Mouse (Mus musculus) Patski (cell line): ENCODE results near the gene Dscam. TPM values are rescaled to one million over a fixed set of nuclear protein-coding genes. Genes with fewer than 3 reads are reported as not detected.

Experiments used
- ATAC-seq: fragments of 100-300 bp; one replicate; pipeline ENCODE4 v1.8.0; 2021
- CTCF ChIA-PET: fragments of 350-600 bp; sonication (Branson Sonifier 250); formaldehyde crosslinking; loops from one replicate; lab custom pipeline; 2022; ENCODE audit warnings: inconsistent platforms; lab: Charles Lee
- POLR2A ChIA-PET: fragments of 350-600 bp; sonication (Branson Sonifier 250); formaldehyde crosslinking; loops from one replicate; lab custom pipeline; 2022; ENCODE audit warnings: antibody characterized with exemption, inconsistent platforms; lab: Charles Lee
- DNase-seq: peaks from one replicate; pipeline ENCODE4 v3.0.0-alpha.2; 2011; ENCODE audit warnings: low read depth, low spot score
- H3K27me3 ChIP-seq: fragments of 371-371 bp; one replicate; pipeline ENCODE4 v1.5.1; 2021
- CTCF ChIP-seq: fragments of 100-300 bp; IDR thresholded peaks from one replicate; pipeline ENCODE4 v1.5.1; 2021
- in situ Hi-C: fragments of 300-500 bp; cut with MboI; formaldehyde crosslinking; loops from 3 replicates; pipeline ENCODE4 v1.11.1; 2018; ENCODE audit warnings: low pct_unique_long_range_greater_than_20kb, mixed read lengths
- polyA plus RNA-seq: library from polyadenylated mRNA; unstranded; gene quantifications from one replicate; pipeline ENCODE4 v1.2.3, GENCODE M21; 2021

Dscam gene
- polyA plus RNA-seq, 1 experiment from 2014 or later, result 0.03 TPM

GRCm38 (mm10) chr16:97073847-97074246 is 96.7 kb downstream of the Dscam start:
- no peak for ATAC-seq
- DNase-seq, result no peak
- no peak for TF ChIP-seq CTCF
- CTCF ChIA-PET, result interaction anchor here (0.7 kb wide), 1 partner anchor 91 kb away, joined by 3 read pairs; no protein-coding TSS in a partner anchor
- in situ Hi-C loops, result no loop called here
- H3K27me3 ChIP-seq, result no peaks in the 10 kb centered on the region
- POLR2A ChIA-PET, result no interaction called here

DNA sequence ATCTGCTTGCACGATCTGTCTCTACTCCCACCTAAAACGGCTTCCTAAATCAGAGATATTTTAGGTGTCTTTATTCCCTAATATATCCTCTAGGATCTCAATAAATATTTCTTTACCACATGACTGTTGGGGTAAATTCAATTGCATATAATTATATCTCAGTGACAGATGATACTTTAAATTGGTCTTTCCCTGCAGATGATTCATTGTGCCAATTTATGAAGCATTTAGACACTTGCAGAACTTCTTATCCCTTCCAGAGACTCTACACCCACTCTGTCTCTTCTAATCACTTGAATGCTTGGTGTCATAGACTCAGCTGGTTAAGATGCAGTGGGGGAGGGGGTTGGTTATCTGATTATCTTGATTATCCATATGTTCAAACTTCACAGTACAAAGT is 97.9 kb downstream of the Dscam start:
- no peak for ATAC-seq
- DNase-seq, result no peak
- in situ Hi-C loops, result no loop called here
- CTCF ChIA-PET, result no interaction called here
- H3K27me3 ChIP-seq, result no peaks in the 10 kb centered on the region
- POLR2A ChIA-PET, result no interaction called here
- no peak for TF ChIP-seq CTCF

DNA sequence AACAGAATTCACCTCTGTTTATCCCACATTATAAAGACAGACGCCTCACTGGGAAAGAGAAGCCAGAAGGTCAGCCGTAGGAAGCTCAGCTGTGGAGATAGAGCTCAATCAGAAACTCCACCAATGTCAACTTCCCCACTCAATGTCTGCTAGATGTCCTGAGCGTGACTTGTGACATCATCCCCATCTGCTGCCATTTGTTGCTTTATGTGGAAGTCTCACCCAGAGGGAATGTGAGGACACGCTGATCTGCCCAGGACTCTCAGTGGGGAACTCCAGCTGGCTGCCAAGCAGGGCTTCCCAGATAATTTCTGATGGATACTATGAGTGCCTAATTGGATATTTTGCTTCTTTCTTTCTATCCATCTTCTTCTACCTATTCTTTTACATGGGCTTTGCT is 103.7 kb downstream of the Dscam start:
- H3K27me3 ChIP-seq, result no peaks in the 10 kb centered on the region
- TF ChIP-seq CTCF, result no peak
- CTCF ChIA-PET, result no interaction called here
- POLR2A ChIA-PET, result no interaction called here
- DNase-seq (no peak), ATAC-seq (no peak)
- in situ Hi-C loops, result no loop called here

- in situ Hi-C loops, result no loop called here
- ATAC-seq, result no peak
- TF ChIP-seq CTCF, result no peak
- DNase-seq, result no peak
- CTCF ChIA-PET, result interaction anchor here (1.2 kb wide), 1 partner anchor 231 kb away, joined by 4 read pairs; no protein-coding TSS in a partner anchor
- no peaks in the 10 kb centered on the region for H3K27me3 ChIP-seq
- POLR2A ChIA-PET, result no interaction called here
Measured at GRCm38 (mm10) chr16:97062207-97062606, 108.3 kb downstream of the Dscam start.

DNA sequence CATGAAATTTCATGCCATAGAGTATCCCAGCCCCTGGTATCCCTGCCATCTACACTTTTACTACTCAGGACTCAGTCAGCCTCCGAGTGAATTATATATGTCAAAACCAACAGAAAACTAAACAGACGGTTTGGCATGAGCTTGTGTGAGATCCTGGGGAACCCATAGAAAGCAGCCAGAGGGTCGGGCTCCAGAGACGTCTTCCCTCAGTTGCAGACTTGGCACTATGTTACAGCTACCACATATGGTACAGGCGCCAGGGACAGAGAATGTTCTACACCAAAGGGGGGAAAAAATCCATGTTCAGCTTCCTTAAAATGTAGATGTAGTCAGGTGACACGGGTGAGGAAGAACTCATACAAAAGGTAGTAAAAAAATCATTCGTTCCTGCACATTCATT is 109.2 kb downstream of the Dscam start:
- no peak for TF ChIP-seq CTCF
- DNase-seq, result no peak
- in situ Hi-C loops, result no loop called here
- ChIA-PET POLR2A (no interaction called here), CTCF (interaction anchor here (1.2 kb wide), 2 partner anchors 14 to 232 kb away, joined by 3 to 4 read pairs; no protein-coding TSS in a partner anchor)
- no peaks in the 10 kb centered on the region for H3K27me3 ChIP-seq
- ATAC-seq, result no peak

- POLR2A ChIA-PET, result interaction anchor here (0.7 kb wide), 1 partner anchor 35 kb away, joined by 3 read pairs; no protein-coding TSS in a partner anchor
- CTCF ChIA-PET, result interaction anchor here (1.2 kb wide), 1 partner anchor 15 kb away, joined by 3 read pairs; no protein-coding TSS in a partner anchor
- in situ Hi-C loops, result no loop called here
- H3K27me3 ChIP-seq, result no peaks in the 10 kb centered on the region
- TF ChIP-seq CTCF, result no peak
- ATAC-seq (no peak), DNase-seq (peak; percentile 33)
Measured at GRCm38 (mm10) chr16:97060736-97061135, 109.8 kb downstream of the Dscam start.

DNA sequence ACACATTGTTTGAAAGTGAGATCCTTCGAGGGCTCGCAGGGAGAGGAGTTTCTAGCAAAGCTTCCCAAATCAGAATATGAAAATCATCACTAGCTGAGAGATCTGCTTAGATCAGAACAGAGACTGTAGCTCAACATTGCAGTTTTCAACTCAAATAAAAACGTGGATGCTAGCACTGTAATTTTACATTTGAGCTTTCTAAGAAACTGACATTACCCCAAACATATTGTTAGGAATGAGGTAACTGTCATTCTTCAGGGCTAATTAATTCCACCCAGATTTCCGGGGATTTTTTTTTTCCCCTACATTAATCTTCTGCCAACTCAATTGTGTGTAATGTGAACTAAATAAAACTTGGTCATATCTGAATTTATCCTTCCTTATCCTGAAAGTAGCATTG is 110.3 kb downstream of the Dscam start:
- CTCF ChIA-PET, result interaction anchor here (0.6 kb wide), 1 partner anchor 114 kb away, joined by 3 read pairs; no protein-coding TSS in a partner anchor
- DNase-seq, result peak; percentile 33
- POLR2A ChIA-PET, result interaction anchor here (0.7 kb wide), 1 partner anchor 35 kb away, joined by 3 read pairs; no protein-coding TSS in a partner anchor
- H3K27me3 ChIP-seq, result no peaks in the 10 kb centered on the region
- no peak for TF ChIP-seq CTCF
- ATAC-seq, result no peak
- in situ Hi-C loops, result no loop called here

DNA sequence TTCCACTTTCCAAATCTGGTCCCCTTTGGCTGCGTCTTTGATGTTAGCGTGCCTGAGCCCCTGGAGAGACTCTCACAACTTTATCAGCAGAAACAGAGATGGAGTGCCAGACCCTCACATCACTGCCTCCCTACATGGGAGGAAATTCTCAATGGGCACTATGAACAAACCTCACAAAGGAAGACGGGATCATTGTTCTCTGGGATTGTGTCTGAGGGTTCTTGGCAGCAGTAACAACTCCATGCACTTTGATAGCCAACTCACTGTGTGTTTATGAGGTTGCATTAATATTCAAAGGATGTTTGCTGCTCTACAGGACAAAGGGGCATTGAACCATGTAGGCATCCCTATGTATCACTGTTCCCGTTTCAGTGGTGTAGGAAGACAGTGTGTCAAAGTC is 135.3 kb downstream of the Dscam start:
- ATAC-seq (no peak), DNase-seq (no peak)
- POLR2A ChIA-PET, result no interaction called here
- H3K27me3 ChIP-seq, result no peaks in the 10 kb centered on the region
- CTCF ChIA-PET, result no interaction called here
- TF ChIP-seq CTCF, result no peak
- in situ Hi-C loops, result no loop called here

DNA sequence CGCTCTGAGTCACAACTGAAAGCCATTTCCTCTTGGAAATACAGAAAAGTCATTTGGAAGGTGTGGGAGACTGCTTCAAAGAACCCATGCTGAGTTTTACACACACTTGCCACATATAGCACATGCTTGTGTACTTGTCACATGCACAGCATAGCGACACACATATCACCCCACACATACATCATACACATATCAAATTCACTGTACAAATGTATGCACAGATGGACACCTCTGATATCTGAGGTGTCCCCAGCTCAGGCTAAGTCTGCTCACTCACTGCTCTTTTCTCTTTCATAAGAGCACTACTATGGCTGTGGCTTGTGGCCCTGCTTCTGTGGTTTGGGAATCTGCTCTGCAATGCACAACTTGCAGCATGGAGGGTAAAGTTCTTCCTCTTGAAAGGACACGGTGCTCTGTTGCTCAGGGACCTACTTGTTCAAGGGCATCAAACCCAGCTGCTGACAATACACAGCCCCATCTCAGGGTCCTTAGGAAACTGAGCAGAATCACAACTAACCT is 137.0 kb downstream of the Dscam start:
- no peak for TF ChIP-seq CTCF
- no peaks in the 10 kb centered on the region for H3K27me3 ChIP-seq
- in situ Hi-C loops, result no loop called here
- no peak for ATAC-seq
- no peak for DNase-seq
- POLR2A ChIA-PET, result no interaction called here
- CTCF ChIA-PET, result interaction anchor here (1.4 to 1.6 kb wide), 3 partner anchors 9 to 123 kb away, joined by 3 to 4 read pairs (median 4); no protein-coding TSS in a partner anchor

DNA sequence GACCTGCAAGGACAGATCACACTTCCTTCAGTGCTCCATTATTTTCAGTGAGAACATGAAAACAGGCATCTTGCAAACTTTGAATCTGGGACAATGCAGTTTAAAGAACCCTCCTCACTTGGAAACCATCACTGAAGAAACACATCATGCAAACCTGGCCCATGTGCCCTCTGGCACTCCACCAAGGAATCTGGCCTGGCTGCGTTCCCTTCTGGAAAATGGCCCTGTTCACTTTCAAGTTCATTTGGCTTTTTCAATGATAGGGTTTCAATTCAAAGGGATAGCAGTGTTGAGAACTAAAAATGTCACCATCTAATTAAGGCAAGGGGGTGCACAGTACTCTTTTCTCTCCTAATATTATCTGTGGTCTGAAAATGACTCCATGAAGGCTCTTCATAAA is 142.9 kb downstream of the Dscam start:
- POLR2A ChIA-PET, result no interaction called here
- DNase-seq (no peak), ATAC-seq (no peak)
- in situ Hi-C loops, result no loop called here
- TF ChIP-seq CTCF, result no peak
- CTCF ChIA-PET, result no interaction called here
- no peaks in the 10 kb centered on the region for H3K27me3 ChIP-seq

DNA sequence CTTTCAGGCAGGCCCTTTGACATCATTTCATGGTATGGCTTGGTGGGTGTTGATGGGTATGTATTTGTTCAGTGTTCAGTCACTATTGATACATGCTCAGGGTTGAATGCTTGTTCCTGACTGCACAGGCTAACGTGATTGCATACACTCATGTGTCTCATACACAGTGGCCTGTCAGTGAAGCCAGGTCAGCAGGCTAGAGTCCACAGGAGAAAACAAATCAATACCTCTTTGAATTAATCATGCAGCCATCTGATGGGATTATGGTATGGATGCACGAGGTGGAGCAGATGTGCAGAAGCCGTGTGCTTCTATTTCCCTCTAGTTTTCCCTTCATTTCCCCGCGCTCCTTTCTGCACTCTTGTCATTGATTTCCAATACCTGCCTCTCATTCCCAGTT is 143.7 kb downstream of the Dscam start:
- POLR2A ChIA-PET, result no interaction called here
- no peaks in the 10 kb centered on the region for H3K27me3 ChIP-seq
- CTCF ChIA-PET, result no interaction called here
- in situ Hi-C loops, result no loop called here
- no peak for TF ChIP-seq CTCF
- ATAC-seq (no peak), DNase-seq (no peak)

GRCm38 (mm10) chr16:97024406-97024805 is 146.1 kb downstream of the Dscam start:
- ChIA-PET POLR2A (no interaction called here), CTCF (interaction anchor here (0.9 kb wide), 1 partner anchor 10 kb away, joined by 4 read pairs; no protein-coding TSS in a partner anchor)
- no peak for TF ChIP-seq CTCF
- in situ Hi-C loops, result no loop called here
- no peak for DNase-seq
- no peak for ATAC-seq
- no peaks in the 10 kb centered on the region for H3K27me3 ChIP-seq
